15 mouse cellular contexts compared by ENCODE assay signal in genomic region chr11:32075163-32075562, GRCm38 (mm10).
DNase-seq lines count a peak whose midpoint lies in the region; ATAC-seq and TF ChIP-seq lines count a peak whose summit lies in the region.
"Had no signal": no experiment of that assay in that cellular context is flagged by ENCODE, and none has a peak within 500 bp of the region (broad histone marks: within the 10 kb centered on the region; RNA-seq: fewer than 3 reads in every experiment).

No protein-coding gene starts in this region.

- no peak overlapping the region for H3K4me3 ChIP-seq in kidney, embryonic 16.5 days (ENCODE audit: low read length)
- no peak overlapping the region for H3K4me3 ChIP-seq in kidney, embryonic 14.5 days (ENCODE audit: low read length)
- no peak overlapping the region for H3K4me3 ChIP-seq in midbrain, embryonic 16.5 days (ENCODE audit: low read depth, low read length)
- H3K4me3 ChIP-seq in midbrain, embryonic 10.5 days, result no peak overlapping the region
- no peak overlapping the region for H3K4me3 ChIP-seq in intestine, embryonic 16.5 days (ENCODE audit: low read length)
- H3K4me3 ChIP-seq in stomach, postnatal 0 days (ENCODE audit: low read depth, low read length), result no peak overlapping the region
- H3K4me3 ChIP-seq: embryonic facial prominence, embryonic 12.5 days; forebrain, embryonic 12.5 days; heart, embryonic 10.5 days; hindbrain, embryonic 12.5 days; limb, embryonic 12.5 days had no signal

- H3K9ac ChIP-seq in kidney, embryonic 16.5 days (replicated peaks; ENCODE audit: low read length), result no peak overlapping the region
- no peak overlapping the region for H3K9ac ChIP-seq in kidney, embryonic 14.5 days (ENCODE audit: low read depth, low read length)
- no peak overlapping the region for H3K9ac ChIP-seq in midbrain, embryonic 16.5 days (ENCODE audit: low read depth, low read length)
- H3K9ac ChIP-seq in intestine, embryonic 16.5 days (ENCODE audit: low read depth, low read length), result no peak overlapping the region
- H3K9ac ChIP-seq in stomach, postnatal 0 days (ENCODE audit: low read length), result no peak overlapping the region
- H3K9ac ChIP-seq: embryonic facial prominence, embryonic 12.5 days; forebrain, embryonic 12.5 days; hindbrain, embryonic 12.5 days; limb, embryonic 12.5 days had no signal

- H3K4me1 ChIP-seq in kidney, embryonic 16.5 days (ENCODE audit: insufficient read depth, low read length), result peaks cover 13% of the 10 kb centered on the region; the same call in 1 of the 2 replicates
- H3K4me1 ChIP-seq in kidney, embryonic 14.5 days (ENCODE audit: control insufficient read depth, insufficient read depth, low read length), result 0 out of 2 replicates have a peak, but pooled peaks cover 2% of the 10 kb centered on the region
- no peaks in the 10 kb centered on the region for H3K4me1 ChIP-seq in midbrain, embryonic 16.5 days (ENCODE audit: control insufficient read depth, insufficient read depth, low read length)
- peaks cover 10% of the 10 kb centered on the region for H3K4me1 ChIP-seq in midbrain, embryonic 10.5 days
- peaks cover 2% of the 10 kb centered on the region for H3K4me1 ChIP-seq in intestine, embryonic 16.5 days (ENCODE audit: control insufficient read depth, insufficient read depth, low read length)
- no peaks in the 10 kb centered on the region for H3K4me1 ChIP-seq in stomach, postnatal 0 days (replicated peaks; ENCODE audit: control insufficient read depth, insufficient read depth)
- H3K4me1 ChIP-seq: embryonic facial prominence, embryonic 12.5 days; heart, embryonic 10.5 days; hindbrain, embryonic 12.5 days; limb, embryonic 12.5 days had no signal

- H3K9me3 ChIP-seq in kidney, embryonic 16.5 days (ENCODE audit: low read length), result no peaks in the 10 kb centered on the region
- H3K9me3 ChIP-seq in kidney, embryonic 14.5 days (ENCODE audit: control insufficient read depth, low read length), result no peaks in the 10 kb centered on the region
- no peaks in the 10 kb centered on the region for H3K9me3 ChIP-seq in midbrain, embryonic 16.5 days (replicated peaks; ENCODE audit: control insufficient read depth, low read length, poor library complexity, severe bottlenecking)
- no peaks in the 10 kb centered on the region for H3K9me3 ChIP-seq in midbrain, embryonic 10.5 days (replicated peaks)
- no peaks in the 10 kb centered on the region for H3K9me3 ChIP-seq in intestine, embryonic 16.5 days (ENCODE audit: control insufficient read depth, low read length)
- no peaks in the 10 kb centered on the region for H3K9me3 ChIP-seq in stomach, postnatal 0 days (ENCODE audit: control insufficient read depth, low read length)
- H3K9me3 ChIP-seq: embryonic facial prominence, embryonic 12.5 days; forebrain, embryonic 12.5 days; heart, embryonic 10.5 days; hindbrain, embryonic 12.5 days; limb, embryonic 12.5 days had no signal

- 60% methylated on average over 2 of the region's 2 CpGs for WGBS in kidney, embryonic 16.5 days
- WGBS in kidney, embryonic 14.5 days, result 58% methylated on average over 2 of the region's 2 CpGs
- WGBS in midbrain, embryonic 16.5 days, result 72% methylated on average over 2 of the region's 2 CpGs
- WGBS in midbrain, embryonic 10.5 days, result 94% methylated on average over 2 of the region's 2 CpGs
- WGBS in intestine, embryonic 16.5 days, result 49% methylated on average over 2 of the region's 2 CpGs
- 27% methylated on average over 2 of the region's 2 CpGs for WGBS in stomach, postnatal 0 days

- H3K36me3 ChIP-seq in kidney, embryonic 16.5 days (ENCODE audit: insufficient read depth, low read length), result no peaks in the 10 kb centered on the region
- H3K36me3 ChIP-seq in kidney, embryonic 14.5 days (ENCODE audit: control insufficient read depth, insufficient read depth, low read length), result no peaks in the 10 kb centered on the region
- H3K36me3 ChIP-seq in midbrain, embryonic 16.5 days (ENCODE audit: control insufficient read depth, insufficient read depth, low read length), result no peaks in the 10 kb centered on the region
- H3K36me3 ChIP-seq in midbrain, embryonic 10.5 days, result no peaks in the 10 kb centered on the region
- H3K36me3 ChIP-seq in intestine, embryonic 16.5 days (ENCODE audit: control insufficient read depth, insufficient read depth, low read length), result no peaks in the 10 kb centered on the region
- H3K36me3 ChIP-seq in stomach, postnatal 0 days (ENCODE audit: control insufficient read depth, insufficient read depth, low read length), result no peaks in the 10 kb centered on the region
- H3K36me3 ChIP-seq: embryonic facial prominence, embryonic 12.5 days; forebrain, embryonic 12.5 days; heart, embryonic 10.5 days; hindbrain, embryonic 12.5 days; limb, embryonic 12.5 days had no signal

- no peak overlapping the region for H3K4me2 ChIP-seq in kidney, embryonic 16.5 days (replicated peaks; ENCODE audit: low read depth, low read length)
- no peak overlapping the region for H3K4me2 ChIP-seq in kidney, embryonic 14.5 days (replicated peaks; ENCODE audit: low read depth, low read length)
- H3K4me2 ChIP-seq in midbrain, embryonic 16.5 days (ENCODE audit: low read length), result no peak overlapping the region
- H3K4me2 ChIP-seq in intestine, embryonic 16.5 days (ENCODE audit: low read depth, low read length), result no peak overlapping the region
- no peak overlapping the region for H3K4me2 ChIP-seq in stomach, postnatal 0 days (replicated peaks; ENCODE audit: low read depth)
- H3K4me2 ChIP-seq: embryonic facial prominence, embryonic 12.5 days; forebrain, embryonic 12.5 days; hindbrain, embryonic 12.5 days; limb, embryonic 12.5 days had no signal

- no peaks in the 10 kb centered on the region for H3K27me3 ChIP-seq in kidney, embryonic 16.5 days (ENCODE audit: insufficient read depth, low read length)
- H3K27me3 ChIP-seq in kidney, embryonic 14.5 days (ENCODE audit: control insufficient read depth, insufficient read depth, low read length), result no peaks in the 10 kb centered on the region
- H3K27me3 ChIP-seq in midbrain, embryonic 16.5 days (ENCODE audit: control insufficient read depth, insufficient read depth, low read depth, low read length), result no peaks in the 10 kb centered on the region
- H3K27me3 ChIP-seq in midbrain, embryonic 10.5 days (ENCODE audit: low read depth, poor library complexity, severe bottlenecking), result no peaks in the 10 kb centered on the region
- no peaks in the 10 kb centered on the region for H3K27me3 ChIP-seq in intestine, embryonic 16.5 days (replicated peaks; ENCODE audit: control insufficient read depth, insufficient read depth, low read length)
- H3K27me3 ChIP-seq in stomach, postnatal 0 days (ENCODE audit: control insufficient read depth, insufficient read depth, low read length), result no peaks in the 10 kb centered on the region
- H3K27me3 ChIP-seq: embryonic facial prominence, embryonic 12.5 days; forebrain, embryonic 12.5 days; hindbrain, embryonic 12.5 days; limb, embryonic 12.5 days had no signal

- ATAC-seq in kidney, embryonic 16.5 days (ENCODE audit: low FRiP score, low TSS enrichment), result peak; percentile 63
- ATAC-seq in kidney, embryonic 14.5 days (ENCODE audit: low FRiP score, low TSS enrichment), result no peak; the same call in 1 of the 2 replicates
- ATAC-seq in midbrain, embryonic 16.5 days, result no peak
- ATAC-seq in intestine, embryonic 16.5 days, result peak; percentile 63; the same call in 1 of the 2 replicates
- ATAC-seq in stomach, postnatal 0 days (ENCODE audit: low FRiP score, low TSS enrichment), result peak; percentile 80

- peak overlapping the region; percentile 36 for H3K27ac ChIP-seq in kidney, embryonic 16.5 days (ENCODE audit: low read length)
- no peak overlapping the region for H3K27ac ChIP-seq in kidney, embryonic 14.5 days (ENCODE audit: low read depth, low read length)
- H3K27ac ChIP-seq in midbrain, embryonic 16.5 days (ENCODE audit: low read length), result peak overlapping the region; percentile 28; the same call in 1 of the 2 replicates
- H3K27ac ChIP-seq in midbrain, embryonic 10.5 days (replicated peaks), result no peak overlapping the region
- H3K27ac ChIP-seq in intestine, embryonic 16.5 days (ENCODE audit: low read length), result no peak overlapping the region
- no peak overlapping the region for H3K27ac ChIP-seq in stomach, postnatal 0 days (replicated peaks)
- H3K27ac ChIP-seq: embryonic facial prominence, embryonic 12.5 days; forebrain, embryonic 12.5 days; heart, embryonic 10.5 days; hindbrain, embryonic 12.5 days; limb, embryonic 12.5 days; macrophage had no signal

- TF ChIP-seq CTCF in stomach, postnatal 0 days (IDR thresholded peaks at IDR 0.05; ENCODE audit: low read depth), result no peak

- TF ChIP-seq EP300 in stomach, postnatal 0 days (optimal IDR thresholded peaks at IDR 0.05), result no peak

- no peak for DNase-seq in midbrain, embryonic 10.5 days (ENCODE audit: low spot score)
- DNase-seq in stomach, postnatal 0 days (ENCODE audit: low spot score), result peak; percentile 71
- no peak for DNase-seq in adrenal gland, postnatal 36 days
- DNase-seq: adrenal gland, postnatal 14 days; cerebellum, postnatal 25 days had no signal

Comparison
In these comparisons a context has a peak if more than half of its experiments do, and no peak if none do; other contexts are left out.
1. ATAC-seq: peak in kidney, embryonic 16.5 days (single experiment), intestine, embryonic 16.5 days (single experiment) and stomach, postnatal 0 days (single experiment); none in kidney, embryonic 14.5 days (single experiment) and midbrain, embryonic 16.5 days (single experiment).
2. H3K27ac ChIP-seq: peak in kidney, embryonic 16.5 days (single experiment) and midbrain, embryonic 16.5 days (single experiment); none in kidney, embryonic 14.5 days (single experiment), midbrain, embryonic 10.5 days (single experiment), intestine, embryonic 16.5 days (single experiment) and stomach, postnatal 0 days (single experiment).